Mouse (Mus musculus) kidney, postnatal 14 days (tissue): ENCODE data around the gene Dlg2.
A peak's percentile ranks its signal among the peaks of the same experiment; 100 is the strongest.

ENCODE experiments used
- DNase-seq: peaks from one replicate; pipeline ENCODE4 v3.0.0; 2022; ENCODE audit warnings: mixed read lengths

The Dlg2 gene

GRCm38 (mm10) chr7:91790949-91791564 is 1314.6 kb downstream of the Dlg2 start:
- DNase-seq: no peak

- DNase-seq: no peak
Measured at GRCm38 (mm10) chr7:91806632-91807031, 1330.2 kb downstream of the Dlg2 start.

- DNase-seq: no peak
Measured at GRCm38 (mm10) chr7:91810774-91811173, 1334.3 kb downstream of the Dlg2 start.

- no peak for DNase-seq
Measured at GRCm38 (mm10) chr7:91818004-91818403, 1341.5 kb downstream of the Dlg2 start.

GRCm38 (mm10) chr7:91832207-91832606 is 1355.7 kb downstream of the Dlg2 start:
- no peak for DNase-seq

GRCm38 (mm10) chr7:91845723-91846122 is 1369.3 kb downstream of the Dlg2 start:
- DNase-seq: no peak

- DNase-seq: no peak
Measured at GRCm38 (mm10) chr7:91849364-91849763, 1372.9 kb downstream of the Dlg2 start.

- DNase-seq: no peak
Measured at GRCm38 (mm10) chr7:91853653-91854052, 1377.2 kb downstream of the Dlg2 start.

- no peak for DNase-seq
Measured at GRCm38 (mm10) chr7:91856931-91857330, 1380.5 kb downstream of the Dlg2 start.

GRCm38 (mm10) chr7:91862806-91863531 is 1386.5 kb downstream of the Dlg2 start:
- DNase-seq: peak; percentile 7

- no peak for DNase-seq
Measured at GRCm38 (mm10) chr7:91868919-91869318, 1392.4 kb downstream of the Dlg2 start.

- DNase-seq: peak; percentile 43
Measured at GRCm38 (mm10) chr7:91876831-91877230, 1400.4 kb downstream of the Dlg2 start.

- DNase-seq: no peak
Measured at GRCm38 (mm10) chr7:91877804-91878203, 1401.3 kb downstream of the Dlg2 start.

GRCm38 (mm10) chr7:91886336-91886735 is 1409.9 kb downstream of the Dlg2 start:
- no peak for DNase-seq

GRCm38 (mm10) chr7:91893991-91894390 is 1417.5 kb downstream of the Dlg2 start:
- DNase-seq: no peak

GRCm38 (mm10) chr7:91896935-91897334 is 1420.5 kb downstream of the Dlg2 start:
- DNase-seq: peak; percentile 5

- DNase-seq: no peak
Measured at GRCm38 (mm10) chr7:91897509-91897908, 1421.0 kb downstream of the Dlg2 start.

- DNase-seq: peak; percentile 25
Measured at GRCm38 (mm10) chr7:91902503-91902902, 1426.0 kb downstream of the Dlg2 start.

- no peak for DNase-seq
Measured at GRCm38 (mm10) chr7:91916809-91917208, 1440.3 kb downstream of the Dlg2 start.

GRCm38 (mm10) chr7:91919099-91919498 is 1442.6 kb downstream of the Dlg2 start:
- no peak for DNase-seq

- no peak for DNase-seq
Measured at GRCm38 (mm10) chr7:91919738-91920137, 1443.3 kb downstream of the Dlg2 start.

GRCm38 (mm10) chr7:91934881-91935597 is 1458.6 kb downstream of the Dlg2 start:
- no peak for DNase-seq

- DNase-seq: no peak
Measured at GRCm38 (mm10) chr7:91936193-91936592, 1459.7 kb downstream of the Dlg2 start.

- DNase-seq: no peak
Measured at GRCm38 (mm10) chr7:91943224-91943623, 1466.8 kb downstream of the Dlg2 start.
